Mouse (Mus musculus) heart, embryonic 11.5 days (tissue): ENCODE measurements around the gene Gcnt3. TPM values are rescaled to one million over a fixed set of nuclear protein-coding genes. Genes with fewer than 3 reads are reported as not detected.
A peak's percentile ranks its signal among the peaks of the same experiment; 100 is the strongest.

Experiments used
- ATAC-seq: fragments of 200-750 bp; cut with Nextera tagmentation; replicated peaks from 2 replicates; pipeline ENCODE4 v1.8.0; 2017; ENCODE audit warnings: moderate library complexity; ENCODE audit not compliant: insufficient number of reproducible peaks, low FRiP score, low TSS enrichment
- H3K27ac ChIP-seq: fragments of 300-500 bp; sonication (generic); 2 replicates; pipeline ENCODE4 v1.5.1; 2014; ENCODE audit warnings: mild to moderate bottlenecking, low read depth, low read length
- H3K27me3 ChIP-seq: fragments of 300-500 bp; sonication (generic); 2 replicates; pipeline ENCODE4 v1.6.1; 2014; ENCODE audit warnings: mild to moderate bottlenecking, low read length, mixed read lengths; ENCODE audit not compliant: control insufficient read depth, insufficient read depth
- H3K36me3 ChIP-seq: fragments of 300-500 bp; sonication (generic); 2 replicates; pipeline ENCODE4 v1.6.1; 2014; ENCODE audit warnings: mild to moderate bottlenecking, low read length, moderate library complexity, mixed read lengths; ENCODE audit not compliant: control insufficient read depth, insufficient read depth
- H3K4me1 ChIP-seq: fragments of 300-500 bp; sonication (generic); 2 replicates; pipeline ENCODE4 v1.6.1; 2014; ENCODE audit warnings: low read length; ENCODE audit not compliant: control insufficient read depth, insufficient read depth
- H3K4me2 ChIP-seq: fragments of 300-500 bp; sonication (generic); 2 replicates; pipeline ENCODE4 v1.6.1; 2014; ENCODE audit warnings: mild to moderate bottlenecking, moderate library complexity
- H3K4me3 ChIP-seq: fragments of 300-500 bp; sonication (generic); 2 replicates; pipeline ENCODE4 v1.5.1; 2014; ENCODE audit warnings: low read depth, low read length
- H3K9ac ChIP-seq: fragments of 300-500 bp; sonication (generic); 2 replicates; pipeline ENCODE4 v1.6.1; 2014; ENCODE audit warnings: mild to moderate bottlenecking, low read depth, low read length, moderate library complexity
- H3K9me3 ChIP-seq: fragments of 300-500 bp; sonication (generic); replicated peaks from 2 replicates; pipeline ENCODE4 v1.6.1; 2016; ENCODE audit warnings: low read length; ENCODE audit not compliant: control insufficient read depth
- WGBS: fragments of 180-500 bp; shearing (Covaris S2); extraction: QIAGEN DNeasy Blood & Tissue Kit; methylation state at CpG from one replicate; pipeline ENCODE4 v1.1.7; 2014; ENCODE audit not compliant: insufficient replicate concordance; 5-methylcytosine and 5-hydroxymethylcytosine counted together
- polyA plus RNA-seq: library from polyadenylated mRNA; unstranded; fragments of >200 nt; fragmentation: Nextera tagmentation; extraction: Ambion mirVana; gene quantifications from 2 replicates; pipeline ENCODE4 v1.2.1, GENCODE M21; 2014

Gene Gcnt3
- polyA plus RNA-seq, 1 experiment from 2014 or later: not detected

GRCm38 (mm10) chr9:69989303-69990121, 48.4 kb downstream of the Gcnt3 start, which contains the start of gene Bnip2:
Bnip2 (plus strand) TSS chr9:69989466.
- H3K9ac ChIP-seq: peak within 1 kb of the TSS; percentile 97
- H3K9me3 ChIP-seq: no peaks in the 10 kb centered on the region
- H3K27ac ChIP-seq: peak within 1 kb of the TSS; percentile 98
- H3K4me2 ChIP-seq: peak within 1 kb of the TSS; percentile 70
- peak; percentile 91 for ATAC-seq
- peaks cover 19% of the 10 kb centered on the region for H3K4me1 ChIP-seq
- H3K36me3 ChIP-seq: no peaks in the 10 kb centered on the region
- H3K27me3 ChIP-seq: no peaks in the 10 kb centered on the region
- WGBS: under 1% methylated on average over 50 of the region's 76 CpGs
- H3K4me3 ChIP-seq: peak within 1 kb of the TSS; percentile 99

GRCm38 (mm10) chr9:69988706-69989302, 49.1 kb downstream of the Gcnt3 start:
- Histone ChIP-seq H3K27me3 (no peaks in the 10 kb centered on the region), H3K9me3 (no peaks in the 10 kb centered on the region), H3K36me3 (no peaks in the 10 kb centered on the region), H3K27ac (peak overlapping the region; percentile 98), H3K4me2 (peak overlapping the region; percentile 70), H3K9ac (peak overlapping the region; percentile 97), H3K4me1 (peaks cover 19% of the 10 kb centered on the region), H3K4me3 (peak overlapping the region; percentile 99)
- WGBS: 30% methylated on average over 16 of the region's 16 CpGs
- ATAC-seq: no peak

- Histone ChIP-seq H3K27me3 (no peaks in the 10 kb centered on the region), H3K9me3 (no peaks in the 10 kb centered on the region), H3K4me1 (peaks cover 16% of the 10 kb centered on the region), H3K9ac (no peak overlapping the region), H3K4me2 (no peak overlapping the region), H3K4me3 (no peak overlapping the region), H3K36me3 (no peaks in the 10 kb centered on the region), H3K27ac (no peak overlapping the region)
- no peak for ATAC-seq
- WGBS: 2% methylated on average over 3 of the region's 3 CpGs
These were observed 50.3 kb downstream of the Gcnt3 start for GRCm38 (mm10) chr9:69987579-69987978.

- no peaks in the 10 kb centered on the region for H3K36me3 ChIP-seq
- H3K27me3 ChIP-seq: no peaks in the 10 kb centered on the region
- peaks cover 10% of the 10 kb centered on the region for H3K4me1 ChIP-seq
- H3K4me2 ChIP-seq: no peak overlapping the region
- no peak overlapping the region for H3K4me3 ChIP-seq
- H3K27ac ChIP-seq: no peak overlapping the region
- ATAC-seq: no peak
- H3K9me3 ChIP-seq: no peaks in the 10 kb centered on the region
- 74% methylated on average over 5 of the region's 5 CpGs for WGBS
- no peak overlapping the region for H3K9ac ChIP-seq
These were observed 51.3 kb downstream of the Gcnt3 start for GRCm38 (mm10) chr9:69986571-69986970.

GRCm38 (mm10) chr9:69986063-69986462, 51.8 kb downstream of the Gcnt3 start:
- Histone ChIP-seq H3K27me3 (no peaks in the 10 kb centered on the region), H3K4me2 (no peak overlapping the region), H3K4me3 (no peak overlapping the region), H3K36me3 (no peaks in the 10 kb centered on the region), H3K9ac (no peak overlapping the region), H3K4me1 (peaks cover 10% of the 10 kb centered on the region), H3K27ac (no peak overlapping the region), H3K9me3 (no peaks in the 10 kb centered on the region)
- 75% methylated on average over 10 of the region's 10 CpGs for WGBS
- ATAC-seq: no peak

- WGBS: 76% methylated on average over 1 of the region's 1 CpGs
- Histone ChIP-seq H3K4me2 (no peak overlapping the region), H3K27me3 (no peaks in the 10 kb centered on the region), H3K27ac (no peak overlapping the region), H3K9ac (no peak overlapping the region; the same call in 1 of the 2 replicates), H3K36me3 (no peaks in the 10 kb centered on the region), H3K4me1 (peaks cover 6% of the 10 kb centered on the region), H3K9me3 (no peaks in the 10 kb centered on the region), H3K4me3 (no peak overlapping the region)
- no peak for ATAC-seq
These were observed 52.4 kb downstream of the Gcnt3 start for GRCm38 (mm10) chr9:69985526-69985925.

Other genes starting within 250 kb of the Gcnt3 start
- gene Bnip2, start 48.6 kb downstream of the Gcnt3 start, polyA plus RNA-seq: 124 and 133 TPM in 2 replicates
- gene Gtf2a2, start 25.5 kb downstream of the Gcnt3 start, polyA plus RNA-seq: 160 and 172 TPM in 2 replicates
- gene Fam81a, start 104.5 kb upstream of the Gcnt3 start, polyA plus RNA-seq: 20.9 and 24.7 TPM in 2 replicates
- 10.7 and 11.2 TPM in 2 replicates for gene Myo1e, start 169.3 kb upstream of the Gcnt3 start, polyA plus RNA-seq